21 mouse cellular contexts compared by ENCODE assay signal in the genomic region with DNA sequence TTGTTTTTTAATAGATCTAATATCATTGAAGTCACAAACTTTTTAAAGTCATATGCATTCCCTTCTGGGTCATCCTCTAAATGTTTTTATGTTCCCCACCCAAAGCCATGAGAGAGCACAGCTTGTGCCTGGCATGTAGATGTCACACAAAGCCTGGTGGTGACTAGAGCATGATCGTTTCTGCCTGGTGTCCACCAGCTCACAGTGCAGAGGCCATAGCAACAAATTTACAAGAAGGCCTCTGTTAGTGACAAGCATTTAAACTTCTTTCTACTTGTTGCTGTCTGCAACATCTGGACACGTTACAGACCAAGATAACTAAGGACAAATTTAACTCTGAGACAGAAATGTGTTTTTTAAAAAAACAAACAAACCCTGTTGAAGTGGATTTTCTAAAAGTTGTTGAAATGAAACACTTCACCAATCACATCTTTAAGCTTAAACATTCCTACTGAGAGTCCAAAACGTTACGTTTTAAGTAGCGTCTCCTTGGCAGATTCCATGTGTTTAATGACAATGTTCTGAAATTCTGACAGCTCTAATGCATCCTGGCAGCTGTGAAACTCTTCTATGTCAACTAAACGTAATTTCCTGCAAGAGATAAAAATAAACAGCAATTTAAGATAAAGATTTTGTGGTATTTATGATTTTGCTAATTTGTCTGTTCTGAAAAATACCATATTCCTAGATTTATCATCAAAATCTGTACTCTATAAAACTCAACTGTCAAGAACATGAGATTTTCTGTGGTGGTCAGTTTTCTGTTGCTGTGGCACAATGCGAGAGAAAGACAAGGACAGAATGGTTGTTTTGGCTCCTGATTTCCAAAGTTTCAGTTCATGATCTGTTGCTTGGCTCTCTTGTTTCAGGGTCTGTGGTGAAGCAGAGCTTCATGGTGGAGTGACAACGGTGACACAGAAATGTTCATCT.
DNase-seq lines count a peak whose midpoint lies in the region; ATAC-seq and TF ChIP-seq lines count a peak whose summit lies in the region.
"Had no signal": no experiment of that assay in that cellular context is flagged by ENCODE, and none has a peak within 500 bp of the region (broad histone marks: within the 10 kb centered on the region; RNA-seq: fewer than 3 reads in every experiment).

No protein-coding gene starts in this region.

- no peaks in the 10 kb centered on the region for H3K9me3 ChIP-seq in intestine, embryonic 15.5 days
- H3K9me3 ChIP-seq in intestine, postnatal 0 days (ENCODE audit: control insufficient read depth): no peaks in the 10 kb centered on the region
- no peaks in the 10 kb centered on the region for H3K9me3 ChIP-seq in kidney, postnatal 0 days (replicated peaks; ENCODE audit: low read length)
- H3K9me3 ChIP-seq in lung, embryonic 15.5 days: no peaks in the 10 kb centered on the region
- H3K9me3 ChIP-seq in stomach, embryonic 14.5 days (ENCODE audit: control insufficient read depth, low read depth, low read length): no peaks in the 10 kb centered on the region
- no peaks in the 10 kb centered on the region for H3K9me3 ChIP-seq in stomach, postnatal 0 days (ENCODE audit: control insufficient read depth, low read length)
- H3K9me3 ChIP-seq: embryonic facial prominence, embryonic 15.5 days; forebrain, embryonic 10.5 days; heart, embryonic 12.5 days had no signal

- H3K4me3 ChIP-seq in intestine, embryonic 15.5 days (replicated peaks): no peak overlapping the region
- no peak overlapping the region for H3K4me3 ChIP-seq in intestine, postnatal 0 days (ENCODE audit: low read depth, low read length)
- H3K4me3 ChIP-seq in kidney, postnatal 0 days (replicated peaks; ENCODE audit: low read depth, low read length): no peak overlapping the region
- H3K4me3 ChIP-seq in lung, embryonic 15.5 days: no peak overlapping the region
- H3K4me3 ChIP-seq in stomach, embryonic 14.5 days (ENCODE audit: low read depth, low read length): no peak overlapping the region
- no peak overlapping the region for H3K4me3 ChIP-seq in stomach, postnatal 0 days (ENCODE audit: low read depth, low read length)
- H3K4me3 ChIP-seq: embryonic facial prominence, embryonic 15.5 days; erythroblast, embryonic 14.5 days; forebrain, embryonic 10.5 days; gastrocnemius, adult 2 months; heart, embryonic 12.5 days had no signal

- peak; percentile 31; the same call in 1 of the 2 replicates for ATAC-seq in intestine, embryonic 15.5 days
- no peak for ATAC-seq in intestine, postnatal 0 days
- ATAC-seq in kidney, postnatal 0 days (replicated peaks; ENCODE audit: low FRiP score, low read depth): no peak
- ATAC-seq in lung, embryonic 15.5 days (ENCODE audit: borderline replicate concordance, extremely low read depth, low FRiP score, low TSS enrichment): peak; percentile 92
- ATAC-seq in stomach, embryonic 14.5 days (ENCODE audit: insufficient number of reproducible peaks, insufficient read depth, low FRiP score, low read depth): peak; percentile 37; the same call in 1 of the 2 replicates
- ATAC-seq in stomach, postnatal 0 days (ENCODE audit: low FRiP score, low TSS enrichment): no peak
- ATAC-seq: forebrain, embryonic 14.5 days had no signal

- H3K9ac ChIP-seq in intestine, embryonic 15.5 days: no peak overlapping the region
- no peak overlapping the region for H3K9ac ChIP-seq in intestine, postnatal 0 days (ENCODE audit: low read depth, low read length)
- no peak overlapping the region for H3K9ac ChIP-seq in kidney, postnatal 0 days (ENCODE audit: low read depth, low read length)
- no peak overlapping the region for H3K9ac ChIP-seq in lung, embryonic 15.5 days
- H3K9ac ChIP-seq in stomach, embryonic 14.5 days (replicated peaks; ENCODE audit: low read depth, low read length): no peak overlapping the region
- H3K9ac ChIP-seq in stomach, postnatal 0 days (ENCODE audit: low read length): no peak overlapping the region
- H3K9ac ChIP-seq: embryonic facial prominence, embryonic 15.5 days; heart, embryonic 12.5 days had no signal

- no peaks in the 10 kb centered on the region for H3K27me3 ChIP-seq in intestine, embryonic 15.5 days (replicated peaks)
- no peaks in the 10 kb centered on the region for H3K27me3 ChIP-seq in intestine, postnatal 0 days (replicated peaks; ENCODE audit: control insufficient read depth, insufficient read depth, low read length)
- no peaks in the 10 kb centered on the region for H3K27me3 ChIP-seq in kidney, postnatal 0 days (ENCODE audit: insufficient read depth, low read length)
- no peaks in the 10 kb centered on the region for H3K27me3 ChIP-seq in lung, embryonic 15.5 days
- H3K27me3 ChIP-seq in stomach, embryonic 14.5 days (ENCODE audit: control insufficient read depth, insufficient read depth, low read length): no peaks in the 10 kb centered on the region
- H3K27me3 ChIP-seq in stomach, postnatal 0 days (ENCODE audit: control insufficient read depth, insufficient read depth, low read length): no peaks in the 10 kb centered on the region
- H3K27me3 ChIP-seq: embryonic facial prominence, embryonic 15.5 days; heart, embryonic 12.5 days had no signal

- peak; percentile 44 for DNase-seq in kidney, postnatal 0 days (ENCODE audit: low spot score)
- DNase-seq in kidney, postnatal 36 days: no peak
- DNase-seq in lung, postnatal 25 days (ENCODE audit: low spot score): no peak
- DNase-seq in stomach, postnatal 0 days (ENCODE audit: low spot score): no peak
- DNase-seq: adrenal gland, postnatal 10 days; cerebellum, adult 11 months; cerebellum, adult 8-10 months; cerebellum, postnatal 14 days; embryo, embryonic 11 days; gastrocnemius, adult 2 months; gastrocnemius, postnatal 25 days; heart, postnatal 4 days had no signal

- H3K4me2 ChIP-seq in intestine, embryonic 15.5 days (replicated peaks): no peak overlapping the region
- H3K4me2 ChIP-seq in intestine, postnatal 0 days (replicated peaks; ENCODE audit: low read depth): no peak overlapping the region
- H3K4me2 ChIP-seq in kidney, postnatal 0 days (ENCODE audit: low read length): no peak overlapping the region
- no peak overlapping the region for H3K4me2 ChIP-seq in lung, embryonic 15.5 days
- no peak overlapping the region for H3K4me2 ChIP-seq in stomach, embryonic 14.5 days (replicated peaks; ENCODE audit: low read depth, low read length)
- H3K4me2 ChIP-seq in stomach, postnatal 0 days (replicated peaks; ENCODE audit: low read depth): no peak overlapping the region
- H3K4me2 ChIP-seq: embryonic facial prominence, embryonic 15.5 days; heart, embryonic 12.5 days had no signal

- no peak overlapping the region for H3K27ac ChIP-seq in intestine, embryonic 15.5 days
- no peak overlapping the region for H3K27ac ChIP-seq in intestine, postnatal 0 days (ENCODE audit: low read depth, low read length)
- H3K27ac ChIP-seq in kidney, postnatal 0 days: no peak overlapping the region
- H3K27ac ChIP-seq in lung, embryonic 15.5 days: no peak overlapping the region
- H3K27ac ChIP-seq in stomach, embryonic 14.5 days (ENCODE audit: low read length): no peak overlapping the region
- H3K27ac ChIP-seq in stomach, postnatal 0 days (replicated peaks): no peak overlapping the region
- H3K27ac ChIP-seq: embryonic facial prominence, embryonic 15.5 days; forebrain, embryonic 10.5 days; gastrocnemius, adult 2 months had no signal

- TF ChIP-seq EP300 in stomach, postnatal 0 days (optimal IDR thresholded peaks at IDR 0.05): no peak

- WGBS in intestine, embryonic 15.5 days: 40% methylated on average over 8 of the region's 8 CpGs
- 56% methylated on average over 8 of the region's 8 CpGs for WGBS in intestine, postnatal 0 days
- WGBS in kidney, postnatal 0 days: 55% methylated on average over 8 of the region's 8 CpGs
- 25% methylated on average over 8 of the region's 8 CpGs for WGBS in lung, embryonic 15.5 days
- WGBS in stomach, embryonic 14.5 days: 41% methylated on average over 8 of the region's 8 CpGs
- WGBS in stomach, postnatal 0 days: 47% methylated on average over 8 of the region's 8 CpGs

- TF ChIP-seq CTCF in intestine, postnatal 0 days (IDR thresholded peaks at IDR 0.05; ENCODE audit: low read depth): no peak
- no peak for TF ChIP-seq CTCF in kidney, postnatal 0 days (IDR thresholded peaks at IDR 0.05; ENCODE audit: low read depth)
- no peak for TF ChIP-seq CTCF in stomach, postnatal 0 days (IDR thresholded peaks at IDR 0.05; ENCODE audit: low read depth)

- no peaks in the 10 kb centered on the region for H3K4me1 ChIP-seq in intestine, embryonic 15.5 days (replicated peaks)
- no peaks in the 10 kb centered on the region for H3K4me1 ChIP-seq in intestine, postnatal 0 days (replicated peaks; ENCODE audit: control insufficient read depth, insufficient read depth, low read length)
- no peaks in the 10 kb centered on the region for H3K4me1 ChIP-seq in kidney, postnatal 0 days (replicated peaks; ENCODE audit: insufficient read depth, low read length)
- H3K4me1 ChIP-seq in lung, embryonic 15.5 days: no peaks in the 10 kb centered on the region
- H3K4me1 ChIP-seq in stomach, embryonic 14.5 days (ENCODE audit: control insufficient read depth, insufficient read depth, low read length): no peaks in the 10 kb centered on the region
- no peaks in the 10 kb centered on the region for H3K4me1 ChIP-seq in stomach, postnatal 0 days (replicated peaks; ENCODE audit: control insufficient read depth, insufficient read depth)
- H3K4me1 ChIP-seq: embryonic facial prominence, embryonic 15.5 days; forebrain, embryonic 10.5 days; heart, embryonic 12.5 days had no signal

- H3K36me3 ChIP-seq in intestine, embryonic 15.5 days: no peaks in the 10 kb centered on the region
- H3K36me3 ChIP-seq in intestine, postnatal 0 days (ENCODE audit: control insufficient read depth, insufficient read depth): no peaks in the 10 kb centered on the region
- H3K36me3 ChIP-seq in kidney, postnatal 0 days (ENCODE audit: insufficient read depth, low read length): no peaks in the 10 kb centered on the region
- H3K36me3 ChIP-seq in lung, embryonic 15.5 days: no peaks in the 10 kb centered on the region
- H3K36me3 ChIP-seq in stomach, embryonic 14.5 days (ENCODE audit: control insufficient read depth, insufficient read depth, low read length): no peaks in the 10 kb centered on the region
- no peaks in the 10 kb centered on the region for H3K36me3 ChIP-seq in stomach, postnatal 0 days (ENCODE audit: control insufficient read depth, insufficient read depth, low read length)
- H3K36me3 ChIP-seq: embryonic facial prominence, embryonic 15.5 days; forebrain, embryonic 10.5 days; heart, embryonic 12.5 days had no signal

Comparison
In these comparisons a context has a peak if more than half of its experiments do, and no peak if none do; other contexts are left out.
1. ATAC-seq: peak in intestine, embryonic 15.5 days (single experiment), lung, embryonic 15.5 days (single experiment) and stomach, embryonic 14.5 days (single experiment); none in intestine, postnatal 0 days (single experiment), kidney, postnatal 0 days (single experiment) and stomach, postnatal 0 days (single experiment).